Mouse (Mus musculus) limb, embryonic 13.5 days (tissue): ENCODE results near the gene B3galt5. TPM values are rescaled to one million over a fixed set of nuclear protein-coding genes. Genes with fewer than 3 reads are reported as not detected.

Source experiments
- ATAC-seq: fragments of 200-750 bp; cut with Nextera tagmentation; 2 replicates; pipeline ENCODE4 v1.8.0; 2017; ENCODE audit warnings: low read depth, moderate number of reproducible peaks, moderate TSS enrichment; ENCODE audit not compliant: low FRiP score
- H3K27ac ChIP-seq: fragments of 300-500 bp; sonication (generic); 2 replicates; pipeline ENCODE4 v1.5.1; 2015; ENCODE audit warnings: inconsistent platforms, mild to moderate bottlenecking, moderate library complexity
- H3K27me3 ChIP-seq: fragments of 300-500 bp; sonication (generic); 2 replicates; pipeline ENCODE4 v1.6.1; 2015; ENCODE audit warnings: mild to moderate bottlenecking, inconsistent platforms
- H3K36me3 ChIP-seq: fragments of 300-500 bp; sonication (generic); 2 replicates; pipeline ENCODE4 v1.6.1; 2015; ENCODE audit warnings: inconsistent platforms, mild to moderate bottlenecking, moderate library complexity
- H3K4me1 ChIP-seq: fragments of 300-500 bp; sonication (generic); 2 replicates; pipeline ENCODE4 v1.6.1; 2015; ENCODE audit warnings: inconsistent platforms
- H3K4me2 ChIP-seq: fragments of 300-500 bp; sonication (generic); replicated peaks from 2 replicates; pipeline ENCODE4 v1.6.1; 2015; ENCODE audit warnings: inconsistent platforms, mild to moderate bottlenecking, moderate library complexity
- H3K4me3 ChIP-seq: fragments of 300-500 bp; sonication (generic); 2 replicates; pipeline ENCODE4 v1.5.1; 2015; ENCODE audit warnings: moderate library complexity, mild to moderate bottlenecking, inconsistent platforms
- H3K9ac ChIP-seq: fragments of 300-500 bp; sonication (generic); 2 replicates; pipeline ENCODE4 v1.6.1; 2015; ENCODE audit warnings: mild to moderate bottlenecking, inconsistent platforms
- H3K9me3 ChIP-seq: fragments of 300-500 bp; sonication (generic); 2 replicates; pipeline ENCODE4 v1.6.1; 2016; ENCODE audit warnings: inconsistent platforms
- WGBS: fragments of 180-500 bp; shearing (Covaris S2); methylation state at CpG from one replicate; pipeline ENCODE4 v1.1.7; 2015; 5-methylcytosine and 5-hydroxymethylcytosine counted together
- polyA plus RNA-seq: library from polyadenylated mRNA; unstranded; fragments of >200 nt; fragmentation: Nextera tagmentation; extraction: Ambion mirVana; gene quantifications from 2 replicates; pipeline ENCODE4 v1.2.1, GENCODE M21; 2015

Gene B3galt5
- polyA plus RNA-seq, 1 experiment from 2014 or later, result 0.24 TPM

GRCm38 (mm10) chr16:96222452-96222851 is 13.1 kb upstream of the B3galt5 start:
- H3K27me3 ChIP-seq, result no peaks in the 10 kb centered on the region
- no peak for ATAC-seq
- H3K9me3 ChIP-seq, result no peaks in the 10 kb centered on the region
- no peaks in the 10 kb centered on the region for H3K4me1 ChIP-seq
- H3K9ac ChIP-seq, result no peak overlapping the region
- H3K4me3 ChIP-seq, result no peak overlapping the region
- WGBS, result 86% methylated on average over 1 of the region's 1 CpGs
- H3K27ac ChIP-seq, result no peak overlapping the region
- H3K4me2 ChIP-seq, result no peak overlapping the region
- H3K36me3 ChIP-seq, result no peaks in the 10 kb centered on the region

- 67% methylated on average over 13 of the region's 13 CpGs for WGBS
- H3K9me3 ChIP-seq, result no peaks in the 10 kb centered on the region
These were observed 7.2 kb upstream of the B3galt5 start for GRCm38 (mm10) chr16:96228438-96228837.

GRCm38 (mm10) chr16:96229044-96229555 is 6.5 kb upstream of the B3galt5 start:
- Histone ChIP-seq H3K4me2 (no peak overlapping the region), H3K4me3 (no peak overlapping the region), H3K4me1 (no peaks in the 10 kb centered on the region), H3K27ac (no peak overlapping the region), H3K9me3 (no peaks in the 10 kb centered on the region), H3K36me3 (no peaks in the 10 kb centered on the region), H3K9ac (0 out of 2 replicates have a peak overlapping the region, but pooled peaks have one; percentile 6), H3K27me3 (no peaks in the 10 kb centered on the region)
- no peak for ATAC-seq
- WGBS, result 63% methylated on average over 8 of the region's 8 CpGs

More at GRCm38 (mm10) chr16:96228438-96228837, 7.2 kb upstream of the B3galt5 start:
- H3K4me1 ChIP-seq, result no peaks in the 10 kb centered on the region
- no peak overlapping the region for H3K9ac ChIP-seq
- H3K4me3 ChIP-seq, result no peak overlapping the region
- H3K27ac ChIP-seq, result no peak overlapping the region
- no peaks in the 10 kb centered on the region for H3K36me3 ChIP-seq
- H3K4me2 ChIP-seq, result no peak overlapping the region
- ATAC-seq, result no peak
- no peaks in the 10 kb centered on the region for H3K27me3 ChIP-seq

- Histone ChIP-seq H3K4me1 (peaks cover 3% of the 10 kb centered on the region; the same call in 1 of the 2 replicates), H3K27me3 (no peaks in the 10 kb centered on the region), H3K4me3 (no peak overlapping the region), H3K4me2 (no peak overlapping the region), H3K36me3 (no peaks in the 10 kb centered on the region), H3K9ac (no peak overlapping the region), H3K27ac (no peak overlapping the region), H3K9me3 (no peaks in the 10 kb centered on the region)
- ATAC-seq, result peak; percentile 81; the same call in 1 of the 2 replicates
- 33% methylated on average over 11 of the region's 11 CpGs for WGBS
These were observed 5.2 kb upstream of the B3galt5 start for GRCm38 (mm10) chr16:96230411-96230810.

- Histone ChIP-seq H3K4me2 (no peak overlapping the region), H3K9ac (no peak overlapping the region), H3K27me3 (no peaks in the 10 kb centered on the region), H3K4me1 (peaks cover 6% of the 10 kb centered on the region; the same call in 1 of the 2 replicates), H3K36me3 (no peaks in the 10 kb centered on the region), H3K27ac (no peak overlapping the region), H3K9me3 (no peaks in the 10 kb centered on the region), H3K4me3 (no peak overlapping the region)
- WGBS, result 85% methylated on average over 4 of the region's 4 CpGs
- ATAC-seq, result no peak
These were observed 4.3 kb upstream of the B3galt5 start for GRCm38 (mm10) chr16:96231251-96231650.

- H3K4me3 ChIP-seq, result no peak overlapping the region
- no peak overlapping the region for H3K4me2 ChIP-seq
- H3K9ac ChIP-seq, result no peak overlapping the region
- 82% methylated on average over 8 of the region's 8 CpGs for WGBS
- no peak overlapping the region for H3K27ac ChIP-seq
- H3K27me3 ChIP-seq, result no peaks in the 10 kb centered on the region
- no peak for ATAC-seq
- no peaks in the 10 kb centered on the region for H3K36me3 ChIP-seq
- H3K9me3 ChIP-seq, result no peaks in the 10 kb centered on the region
- peaks cover 6% of the 10 kb centered on the region; the same call in 1 of the 2 replicates for H3K4me1 ChIP-seq
These were observed 3.6 kb upstream of the B3galt5 start for GRCm38 (mm10) chr16:96231974-96232373.

- ATAC-seq, result no peak
- H3K27ac ChIP-seq, result no peak overlapping the region
- H3K4me2 ChIP-seq, result no peak overlapping the region
- no peaks in the 10 kb centered on the region for H3K36me3 ChIP-seq
- no peaks in the 10 kb centered on the region for H3K27me3 ChIP-seq
- no peak overlapping the region for H3K9ac ChIP-seq
- WGBS, result 85% methylated on average over 8 of the region's 8 CpGs
- peaks cover 6% of the 10 kb centered on the region; the same call in 1 of the 2 replicates for H3K4me1 ChIP-seq
- H3K4me3 ChIP-seq, result no peak overlapping the region
- H3K9me3 ChIP-seq, result no peaks in the 10 kb centered on the region
These were observed 1.6 kb upstream of the B3galt5 start for GRCm38 (mm10) chr16:96233996-96234395.

GRCm38 (mm10) chr16:96244496-96244895 is 8.9 kb downstream of the B3galt5 start:
- WGBS, result 75% methylated on average over 6 of the region's 6 CpGs
- Histone ChIP-seq H3K9me3 (peaks cover 4% of the 10 kb centered on the region; the same call in 1 of the 2 replicates), H3K27me3 (no peaks in the 10 kb centered on the region), H3K36me3 (no peaks in the 10 kb centered on the region), H3K4me2 (no peak overlapping the region), H3K4me1 (no peaks in the 10 kb centered on the region), H3K27ac (no peak overlapping the region), H3K9ac (no peak overlapping the region), H3K4me3 (no peak overlapping the region)
- no peak for ATAC-seq

GRCm38 (mm10) chr16:96249635-96250034 is 14.0 kb downstream of the B3galt5 start:
- Histone ChIP-seq H3K4me1 (no peaks in the 10 kb centered on the region), H3K27ac (no peak overlapping the region), H3K4me3 (no peak overlapping the region), H3K9ac (no peak overlapping the region), H3K36me3 (no peaks in the 10 kb centered on the region), H3K9me3 (peaks cover 4% of the 10 kb centered on the region; the same call in 1 of the 2 replicates), H3K27me3 (no peaks in the 10 kb centered on the region), H3K4me2 (no peak overlapping the region)
- 82% methylated on average over 7 of the region's 7 CpGs for WGBS
- ATAC-seq, result no peak

GRCm38 (mm10) chr16:96252146-96252545 is 16.5 kb downstream of the B3galt5 start:
- ATAC-seq, result no peak
- H3K27me3 ChIP-seq, result no peaks in the 10 kb centered on the region
- no peaks in the 10 kb centered on the region for H3K4me1 ChIP-seq
- H3K9me3 ChIP-seq, result peaks cover 7% of the 10 kb centered on the region; the same call in 1 of the 2 replicates
- no peaks in the 10 kb centered on the region for H3K36me3 ChIP-seq
- no peak overlapping the region for H3K4me2 ChIP-seq
- 95% methylated on average over 1 of the region's 1 CpGs for WGBS
- H3K4me3 ChIP-seq, result no peak overlapping the region
- no peak overlapping the region for H3K27ac ChIP-seq
- no peak overlapping the region for H3K9ac ChIP-seq

- Histone ChIP-seq H3K9ac (no peak overlapping the region), H3K9me3 (0 out of 2 replicates have a peak, but pooled peaks cover 3% of the 10 kb centered on the region), H3K27me3 (no peaks in the 10 kb centered on the region), H3K4me3 (no peak overlapping the region), H3K4me1 (no peaks in the 10 kb centered on the region), H3K27ac (no peak overlapping the region), H3K36me3 (no peaks in the 10 kb centered on the region), H3K4me2 (no peak overlapping the region)
- 82% methylated on average over 8 of the region's 8 CpGs for WGBS
- ATAC-seq, result no peak
These were observed 22.8 kb downstream of the B3galt5 start for GRCm38 (mm10) chr16:96258429-96258828.

GRCm38 (mm10) chr16:96271736-96272135 is 36.1 kb downstream of the B3galt5 start:
- no peak for ATAC-seq
- H3K36me3 ChIP-seq, result no peaks in the 10 kb centered on the region
- no peak overlapping the region for H3K27ac ChIP-seq
- H3K9me3 ChIP-seq, result no peaks in the 10 kb centered on the region
- no peak overlapping the region for H3K4me3 ChIP-seq
- H3K4me1 ChIP-seq, result no peaks in the 10 kb centered on the region
- H3K4me2 ChIP-seq, result no peak overlapping the region
- H3K9ac ChIP-seq, result no peak overlapping the region
- 83% methylated on average over 2 of the region's 2 CpGs for WGBS
- peaks cover 3% of the 10 kb centered on the region; the same call in 1 of the 2 replicates for H3K27me3 ChIP-seq
